Mouse (Mus musculus): ENCODE measurements around the gene Rcc1l. TPM values are rescaled to one million over a fixed set of nuclear protein-coding genes. Genes with fewer than 3 reads are reported as not detected.

Rcc1l gene
- polyA plus RNA-seq, 1 experiment: 10.7 TPM

DNA sequence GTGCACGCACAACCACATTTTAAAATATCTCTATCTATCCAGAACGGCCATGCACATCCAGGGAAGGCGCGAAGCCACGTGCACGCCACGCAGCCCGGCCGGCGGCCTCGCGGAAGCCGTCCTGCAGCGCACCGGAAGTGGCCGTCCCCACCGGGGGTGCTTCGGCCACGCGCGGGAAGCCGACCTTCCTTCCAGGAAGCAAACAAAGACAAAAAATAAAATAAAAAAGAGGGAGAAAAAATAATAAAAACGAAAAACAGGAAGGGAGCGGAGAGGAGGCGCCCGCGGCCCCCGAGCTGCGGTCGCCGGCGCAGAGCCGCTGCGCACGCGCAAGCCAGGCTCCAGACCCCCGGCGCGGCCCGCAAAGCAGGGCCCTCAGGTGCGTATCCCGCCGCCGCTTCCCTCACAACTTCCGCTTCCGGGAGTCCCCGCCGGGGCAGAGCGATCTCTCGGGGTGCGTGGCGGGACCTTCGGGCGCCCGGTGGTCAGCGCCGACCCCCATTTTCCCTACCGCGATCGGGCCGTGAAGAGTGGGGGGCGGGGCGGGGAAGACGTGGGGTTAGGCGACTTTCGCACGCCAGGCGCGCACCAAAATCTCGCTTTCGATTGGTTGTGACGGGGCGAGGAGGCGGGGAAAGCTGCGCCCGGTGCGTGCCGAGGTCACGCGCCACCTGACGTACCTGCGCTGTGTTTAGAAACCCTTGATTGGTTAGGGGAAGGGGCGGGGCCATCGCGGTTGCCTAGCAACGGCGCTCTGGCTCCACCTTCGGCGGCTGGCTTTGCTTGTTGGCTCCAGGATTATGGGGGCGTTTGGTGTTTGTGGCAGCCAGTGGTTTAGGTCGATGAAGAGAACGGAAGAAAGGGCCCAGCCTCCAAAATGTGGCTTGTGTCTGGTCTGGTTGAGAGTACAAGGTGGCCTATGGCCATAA is 7.6 kb upstream of the Rcc1l start, which contains the start of gene Gtf2ird2:
Gene Gtf2ird2 (plus strand): TSS at position 140 of the 929 bp plus-strand sequence.
- TF ChIP-seq CTCF (IDR thresholded peaks at IDR 0.05; ENCODE audit: extremely low read depth, insufficient read depth, insufficient read length, insufficient replicate concordance) (no peak), POLR2A (IDR thresholded peaks at IDR 0.05; ENCODE audit: low read depth, low read length) (no peak; the same call in 1 of the 2 replicates)
- WGBS: under 1% methylated on average over 92 of the region's 92 CpGs
- H3K27me3 ChIP-seq (ENCODE audit: control insufficient read depth, insufficient read depth, low read length): no peaks in the 10 kb centered on the region
- H3K36me3 ChIP-seq (ENCODE audit: control insufficient read depth, insufficient read depth, low read length): no peaks in the 10 kb centered on the region
- H3K4me1 ChIP-seq (ENCODE audit: control insufficient read depth, insufficient read depth, insufficient read length): peaks cover 14% of the 10 kb centered on the region
- peak; percentile 97 to 99 for DNase-seq (ENCODE audit: low read depth in 1 of 2, low spot score in 2 of 2)
- H3K27ac ChIP-seq (ENCODE audit: insufficient read depth, low read length): peak within 1 kb of the TSS; percentile 97
- peak within 1 kb of the TSS; percentile 88 for H3K4me3 ChIP-seq (ENCODE audit: extremely low read depth, insufficient read depth, insufficient read length)

GRCm38 (mm10) chr5:134183162-134183561 is 6.6 kb upstream of the Rcc1l start:
- DNase-seq (ENCODE audit: low read depth in 1 of 2, low spot score in 2 of 2): no peak
- 37% methylated on average over 7 of the region's 7 CpGs for WGBS
- H3K27me3 ChIP-seq (ENCODE audit: control insufficient read depth, insufficient read depth, low read length): no peaks in the 10 kb centered on the region
- H3K4me3 ChIP-seq (ENCODE audit: extremely low read depth, insufficient read depth, insufficient read length): peak overlapping the region; percentile 88
- H3K27ac ChIP-seq (ENCODE audit: insufficient read depth, low read length): peak overlapping the region; percentile 97; the same call in 1 of the 2 replicates
- peaks cover 9% of the 10 kb centered on the region for H3K4me1 ChIP-seq (ENCODE audit: control insufficient read depth, insufficient read depth, insufficient read length)
- TF ChIP-seq POLR2A (IDR thresholded peaks at IDR 0.05; ENCODE audit: low read depth, low read length): no peak
- TF ChIP-seq CTCF (IDR thresholded peaks at IDR 0.05; ENCODE audit: extremely low read depth, insufficient read depth, insufficient read length, insufficient replicate concordance): no peak
- H3K36me3 ChIP-seq (ENCODE audit: control insufficient read depth, insufficient read depth, low read length): no peaks in the 10 kb centered on the region

GRCm38 (mm10) chr5:134182735-134183134 is 6.2 kb upstream of the Rcc1l start:
- Histone ChIP-seq H3K4me3 (ENCODE audit: extremely low read depth, insufficient read depth, insufficient read length) (no peak overlapping the region), H3K4me1 (ENCODE audit: control insufficient read depth, insufficient read depth, insufficient read length) (peaks cover 9% of the 10 kb centered on the region), H3K27me3 (ENCODE audit: control insufficient read depth, insufficient read depth, low read length) (no peaks in the 10 kb centered on the region), H3K27ac (ENCODE audit: insufficient read depth, low read length) (no peak overlapping the region), H3K36me3 (ENCODE audit: control insufficient read depth, insufficient read depth, low read length) (no peaks in the 10 kb centered on the region)
- TF ChIP-seq CTCF (IDR thresholded peaks at IDR 0.05; ENCODE audit: extremely low read depth, insufficient read depth, insufficient read length, insufficient replicate concordance) (no peak), POLR2A (IDR thresholded peaks at IDR 0.05; ENCODE audit: low read depth, low read length) (no peak)
- 71% methylated on average over 4 of the region's 4 CpGs for WGBS
- DNase-seq (ENCODE audit: low read depth in 1 of 2, low spot score in 2 of 2): no peak

DNA sequence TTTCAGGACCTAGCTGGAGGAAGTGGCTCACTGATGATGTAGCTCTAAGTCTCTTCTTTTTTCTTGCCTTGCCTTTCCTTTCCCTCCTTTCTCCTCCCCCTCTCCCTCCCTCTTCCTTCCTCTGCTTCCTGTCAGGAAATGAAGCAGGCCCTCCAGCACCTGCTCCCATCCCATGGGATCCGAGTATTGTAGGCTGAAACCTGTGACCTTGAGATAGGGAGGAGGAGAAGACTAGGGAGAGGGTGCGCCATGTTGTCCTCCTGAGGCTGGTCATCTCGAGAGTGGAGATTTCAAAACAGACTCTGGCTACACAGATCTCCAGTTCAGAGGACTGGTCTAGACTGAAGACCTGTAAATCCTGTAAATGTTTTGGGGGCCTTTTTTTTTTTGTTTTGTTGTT is 5.6 kb upstream of the Rcc1l start:
- Histone ChIP-seq H3K27me3 (ENCODE audit: control insufficient read depth, insufficient read depth, low read length) (no peaks in the 10 kb centered on the region), H3K27ac (ENCODE audit: insufficient read depth, low read length) (0 out of 2 replicates have a peak overlapping the region, but pooled peaks have one; percentile 3), H3K36me3 (ENCODE audit: control insufficient read depth, insufficient read depth, low read length) (no peaks in the 10 kb centered on the region), H3K4me3 (ENCODE audit: extremely low read depth, insufficient read depth, insufficient read length) (no peak overlapping the region), H3K4me1 (ENCODE audit: control insufficient read depth, insufficient read depth, insufficient read length) (peaks cover 9% of the 10 kb centered on the region)
- no peak for DNase-seq (ENCODE audit: low read depth in 1 of 2, low spot score in 2 of 2)
- 58% methylated on average over 3 of the region's 3 CpGs for WGBS
- TF ChIP-seq POLR2A (IDR thresholded peaks at IDR 0.05; ENCODE audit: low read depth, low read length) (no peak), CTCF (IDR thresholded peaks at IDR 0.05; ENCODE audit: extremely low read depth, insufficient read depth, insufficient read length, insufficient replicate concordance) (no peak)

- peak; percentile 59; the same call in 1 of the 2 replicates for TF ChIP-seq CTCF (IDR thresholded peaks at IDR 0.05; ENCODE audit: extremely low read depth, insufficient read depth, insufficient read length, insufficient replicate concordance)
- no peak for TF ChIP-seq POLR2A (IDR thresholded peaks at IDR 0.05; ENCODE audit: low read depth, low read length)
- DNase-seq (ENCODE audit: low read depth in 1 of 2, low spot score in 2 of 2): peak; percentile 81 to 82
- no peaks in the 10 kb centered on the region for H3K36me3 ChIP-seq (ENCODE audit: control insufficient read depth, insufficient read depth, low read length)
- H3K27me3 ChIP-seq (ENCODE audit: control insufficient read depth, insufficient read depth, low read length): no peaks in the 10 kb centered on the region
- 14% methylated on average over 7 of the region's 7 CpGs for WGBS
- H3K4me1 ChIP-seq (ENCODE audit: control insufficient read depth, insufficient read depth, insufficient read length): peaks cover 9% of the 10 kb centered on the region
- H3K27ac ChIP-seq (ENCODE audit: insufficient read depth, low read length): no peak overlapping the region
- no peak overlapping the region for H3K4me3 ChIP-seq (ENCODE audit: extremely low read depth, insufficient read depth, insufficient read length)
Measured at GRCm38 (mm10) chr5:134179871-134180270, 3.3 kb upstream of the Rcc1l start.

- H3K4me1 ChIP-seq (ENCODE audit: control insufficient read depth, insufficient read depth, insufficient read length): peaks cover 6% of the 10 kb centered on the region; the same call in 1 of the 2 replicates
Measured at GRCm38 (mm10) chr5:134178536-134178935, 2.0 kb upstream of the Rcc1l start.

More at GRCm38 (mm10) chr5:134178536-134178935, 2.0 kb upstream of the Rcc1l start:
- no peak overlapping the region for H3K4me3 ChIP-seq (ENCODE audit: extremely low read depth, insufficient read depth, insufficient read length)
- no peak overlapping the region for H3K27ac ChIP-seq (ENCODE audit: insufficient read depth, low read length)
- no peaks in the 10 kb centered on the region for H3K27me3 ChIP-seq (ENCODE audit: control insufficient read depth, insufficient read depth, low read length)
- H3K36me3 ChIP-seq (ENCODE audit: control insufficient read depth, insufficient read depth, low read length): no peaks in the 10 kb centered on the region
- 88% methylated on average over 7 of the region's 7 CpGs for WGBS
- TF ChIP-seq CTCF (IDR thresholded peaks at IDR 0.05; ENCODE audit: extremely low read depth, insufficient read depth, insufficient read length, insufficient replicate concordance): no peak
- TF ChIP-seq POLR2A (IDR thresholded peaks at IDR 0.05; ENCODE audit: low read depth, low read length): no peak
- no peak for DNase-seq (ENCODE audit: low read depth in 1 of 2, low spot score in 2 of 2)
